Mouse (Mus musculus): ENCODE results near the gene Gng5.

DNA sequence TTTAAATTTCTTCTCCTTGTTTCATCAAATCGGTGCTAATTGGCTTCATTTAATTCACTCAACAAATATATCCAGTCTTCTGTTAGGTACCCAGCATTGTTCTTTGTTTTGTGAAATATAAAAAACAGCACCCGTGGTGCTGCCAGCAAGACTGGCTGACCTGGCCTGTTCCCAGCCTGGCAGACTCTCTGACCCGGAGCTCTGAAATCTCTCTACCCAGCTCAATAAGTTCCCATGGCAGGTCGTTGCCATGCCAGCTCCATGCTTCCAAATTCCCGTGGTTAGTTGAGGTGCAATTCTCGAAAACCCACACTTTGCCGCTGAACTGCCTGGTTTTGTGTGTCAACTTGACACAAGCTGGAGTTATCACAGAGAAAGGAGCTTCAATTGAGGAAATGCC lies 55.2 kb downstream of the Gng5 start:
- TF ChIP-seq CTCF (IDR thresholded peaks at IDR 0.05 in 2 of 3, conservative IDR thresholded peaks at IDR 0.05 in 1 of 3; ENCODE audit: control insufficient read depth in 1 of 3, insufficient read depth in 1 of 3, low read depth in 2 of 3, low read length in 3 of 3, poor library complexity in 1 of 3, severe bottlenecking in 1 of 3) = no peak
- no peak for TF ChIP-seq CHD2 (IDR thresholded peaks at IDR 0.05; ENCODE audit: low read length)
- TF ChIP-seq ELF1 (IDR thresholded peaks at IDR 0.05; ENCODE audit: low read depth, low read length) = no peak
- no peak for TF ChIP-seq BHLHE40 (IDR thresholded peaks at IDR 0.05; ENCODE audit: borderline replicate concordance, low read depth, low read length)
- TF ChIP-seq MEF2A (IDR thresholded peaks at IDR 0.05; ENCODE audit: extremely low read depth, insufficient replicate concordance, low read depth, low read length, poor library complexity, severe bottlenecking) = no peak
- TF ChIP-seq HCFC1 (IDR thresholded peaks at IDR 0.05; ENCODE audit: low read depth, low read length) = no peak

All from MEL (cell line).